Mouse (Mus musculus) stomach, embryonic 16.5 days (tissue): ENCODE measurements around the gene 1700122O11Rik. TPM values are rescaled to one million over a fixed set of nuclear protein-coding genes. Genes with fewer than 3 reads are reported as not detected.

Experiments
- ATAC-seq: fragments of 200-750 bp; cut with Nextera tagmentation; 2 replicates; pipeline ENCODE4 v1.8.0; 2017; ENCODE audit warnings: moderate number of reproducible peaks, moderate TSS enrichment; ENCODE audit not compliant: insufficient read depth, low FRiP score
- H3K27ac ChIP-seq: fragments of 300-500 bp; sonication (generic); 2 replicates; pipeline ENCODE4 v1.5.1; 2014; ENCODE audit warnings: low read length
- H3K27me3 ChIP-seq: fragments of 300-500 bp; sonication (generic); 2 replicates; pipeline ENCODE4 v1.6.1; 2014; ENCODE audit warnings: low read length, control low read depth, mixed read lengths; ENCODE audit not compliant: control insufficient read depth, insufficient read depth
- H3K36me3 ChIP-seq: fragments of 300-500 bp; sonication (generic); 2 replicates; pipeline ENCODE4 v1.6.1; 2014; ENCODE audit warnings: low read length; ENCODE audit not compliant: control insufficient read depth, insufficient read depth
- H3K4me1 ChIP-seq: fragments of 300-500 bp; sonication (generic); 2 replicates; pipeline ENCODE4 v1.6.1; 2014; ENCODE audit warnings: low read length, control low read depth, mixed read lengths; ENCODE audit not compliant: control insufficient read depth, insufficient read depth
- H3K4me2 ChIP-seq: fragments of 300-500 bp; sonication (generic); 2 replicates; pipeline ENCODE4 v1.6.1; 2014; ENCODE audit warnings: low read depth, low read length, mixed read lengths
- H3K4me3 ChIP-seq: fragments of 300-500 bp; sonication (generic); replicated peaks from 2 replicates; pipeline ENCODE4 v1.5.1; 2014; ENCODE audit warnings: mild to moderate bottlenecking, low read length
- H3K9ac ChIP-seq: fragments of 300-500 bp; sonication (generic); 2 replicates; pipeline ENCODE4 v1.6.1; 2014; ENCODE audit warnings: low read length
- H3K9me3 ChIP-seq: fragments of 300-500 bp; sonication (generic); replicated peaks from 2 replicates; pipeline ENCODE4 v1.6.1; 2016; ENCODE audit warnings: low read length, control low read depth; ENCODE audit not compliant: control insufficient read depth
- WGBS: fragments of 180-500 bp; shearing (Covaris S2); extraction: QIAGEN DNeasy Blood & Tissue Kit; methylation state at CpG from one replicate; pipeline ENCODE4 v1.1.7; 2014; 5-methylcytosine and 5-hydroxymethylcytosine counted together
- polyA plus RNA-seq: library from polyadenylated mRNA; unstranded; fragments of >200 nt; fragmentation: Nextera tagmentation; extraction: Ambion mirVana; gene quantifications from 2 replicates; pipeline ENCODE4 v1.2.1, GENCODE M21; 2015

1700122O11Rik gene
- polyA plus RNA-seq, result not detected in 2 replicates

GRCm38 (mm10) chr17:48038193-48038592 is at the start of gene 1700122O11Rik:
1700122O11Rik (minus strand) TSS chr17:48038293.
- Histone ChIP-seq H3K4me1 (peaks cover 19% of the 10 kb centered on the region; the same call in 1 of the 2 replicates), H3K27me3 (no peaks in the 10 kb centered on the region), H3K27ac (no peak within 1 kb of the TSS; the same call in 1 of the 2 replicates), H3K36me3 (no peaks in the 10 kb centered on the region), H3K4me3 (no peak within 1 kb of the TSS), H3K4me2 (no peak within 1 kb of the TSS), H3K9ac (no peak within 1 kb of the TSS), H3K9me3 (no peaks in the 10 kb centered on the region)
- 87% methylated on average over 2 of the region's 2 CpGs for WGBS
- ATAC-seq, result no peak

GRCm38 (mm10) chr17:48080626-48081025 is 42.5 kb upstream of the 1700122O11Rik start:
- 53% methylated on average over 3 of the region's 3 CpGs for WGBS
- no peak overlapping the region for H3K4me2 ChIP-seq
- no peak overlapping the region for H3K9ac ChIP-seq
- no peaks in the 10 kb centered on the region for H3K36me3 ChIP-seq
- ATAC-seq, result no peak
- no peak overlapping the region for H3K4me3 ChIP-seq
- no peaks in the 10 kb centered on the region for H3K9me3 ChIP-seq
- no peak overlapping the region for H3K27ac ChIP-seq
- H3K4me1 ChIP-seq, result no peaks in the 10 kb centered on the region
- H3K27me3 ChIP-seq, result no peaks in the 10 kb centered on the region

GRCm38 (mm10) chr17:48067729-48068128 is 29.6 kb upstream of the 1700122O11Rik start:
- Histone ChIP-seq H3K9ac (no peak overlapping the region), H3K36me3 (no peaks in the 10 kb centered on the region), H3K4me2 (no peak overlapping the region), H3K27me3 (no peaks in the 10 kb centered on the region), H3K9me3 (peaks cover 4% of the 10 kb centered on the region; the same call in 1 of the 2 replicates), H3K4me3 (no peak overlapping the region), H3K4me1 (peaks cover 11% of the 10 kb centered on the region), H3K27ac (no peak overlapping the region)
- ATAC-seq, result no peak
- WGBS, result 39% methylated on average over 5 of the region's 5 CpGs

- Histone ChIP-seq H3K4me2 (no peak overlapping the region), H3K27ac (no peak overlapping the region), H3K9ac (no peak overlapping the region), H3K9me3 (peaks cover 4% of the 10 kb centered on the region; the same call in 1 of the 2 replicates), H3K4me1 (peaks cover 11% of the 10 kb centered on the region), H3K4me3 (no peak overlapping the region), H3K36me3 (no peaks in the 10 kb centered on the region), H3K27me3 (no peaks in the 10 kb centered on the region)
- no peak for ATAC-seq
- 60% methylated on average over 10 of the region's 10 CpGs for WGBS
These were observed 29.1 kb upstream of the 1700122O11Rik start for GRCm38 (mm10) chr17:48067083-48067614.

- peaks cover 11% of the 10 kb centered on the region for H3K4me1 ChIP-seq
- no peaks in the 10 kb centered on the region for H3K9me3 ChIP-seq
- no peak overlapping the region for H3K27ac ChIP-seq
- 47% methylated on average over 5 of the region's 5 CpGs for WGBS
- no peak overlapping the region for H3K9ac ChIP-seq
- no peaks in the 10 kb centered on the region for H3K27me3 ChIP-seq
- H3K4me2 ChIP-seq, result no peak overlapping the region
- ATAC-seq, result no peak
- no peak overlapping the region for H3K4me3 ChIP-seq
- H3K36me3 ChIP-seq, result no peaks in the 10 kb centered on the region
These were observed 27.0 kb upstream of the 1700122O11Rik start for GRCm38 (mm10) chr17:48065081-48065501.

GRCm38 (mm10) chr17:48064196-48064843 is 26.2 kb upstream of the 1700122O11Rik start:
- peak; percentile 34; the same call in 1 of the 2 replicates for ATAC-seq

GRCm38 (mm10) chr17:48057382-48057781 is 19.3 kb upstream of the 1700122O11Rik start:
- no peak for ATAC-seq
- no peak overlapping the region for H3K4me3 ChIP-seq
- H3K27me3 ChIP-seq, result peaks cover 10% of the 10 kb centered on the region
- no peaks in the 10 kb centered on the region for H3K4me1 ChIP-seq
- H3K27ac ChIP-seq, result no peak overlapping the region
- H3K9me3 ChIP-seq, result no peaks in the 10 kb centered on the region
- H3K36me3 ChIP-seq, result no peaks in the 10 kb centered on the region
- no peak overlapping the region for H3K9ac ChIP-seq
- 16% methylated on average over 12 of the region's 12 CpGs for WGBS
- H3K4me2 ChIP-seq, result no peak overlapping the region

More at GRCm38 (mm10) chr17:48064196-48064843, 26.2 kb upstream of the 1700122O11Rik start:
- H3K36me3 ChIP-seq, result no peaks in the 10 kb centered on the region
- WGBS, result 35% methylated on average over 10 of the region's 10 CpGs
- no peaks in the 10 kb centered on the region for H3K9me3 ChIP-seq
- no peak overlapping the region for H3K9ac ChIP-seq
- peaks cover 11% of the 10 kb centered on the region for H3K4me1 ChIP-seq
- H3K4me3 ChIP-seq, result no peak overlapping the region
- H3K27ac ChIP-seq, result no peak overlapping the region
- H3K27me3 ChIP-seq, result no peaks in the 10 kb centered on the region
- no peak overlapping the region for H3K4me2 ChIP-seq

- Histone ChIP-seq H3K4me2 (no peak overlapping the region), H3K27me3 (peaks cover 10% of the 10 kb centered on the region), H3K36me3 (no peaks in the 10 kb centered on the region), H3K9ac (no peak overlapping the region), H3K27ac (no peak overlapping the region), H3K4me3 (no peak overlapping the region), H3K4me1 (no peaks in the 10 kb centered on the region; the same call in 1 of the 2 replicates), H3K9me3 (no peaks in the 10 kb centered on the region)
- ATAC-seq, result no peak
- 41% methylated on average over 20 of the region's 20 CpGs for WGBS
These were observed 17.2 kb upstream of the 1700122O11Rik start for GRCm38 (mm10) chr17:48055076-48055816.

- H3K36me3 ChIP-seq, result no peaks in the 10 kb centered on the region
- H3K4me3 ChIP-seq, result no peak overlapping the region
- peaks cover 10% of the 10 kb centered on the region for H3K27me3 ChIP-seq
- 70% methylated on average over 2 of the region's 2 CpGs for WGBS
- no peaks in the 10 kb centered on the region for H3K9me3 ChIP-seq
- no peak overlapping the region for H3K27ac ChIP-seq
- H3K4me2 ChIP-seq, result no peak overlapping the region
- no peaks in the 10 kb centered on the region; the same call in 1 of the 2 replicates for H3K4me1 ChIP-seq
- no peak overlapping the region for H3K9ac ChIP-seq
- ATAC-seq, result no peak
These were observed 15.6 kb upstream of the 1700122O11Rik start for GRCm38 (mm10) chr17:48053646-48054045.
